Mouse (Mus musculus): ENCODE data around the gene Tmc5. TPM values are rescaled to one million over a fixed set of nuclear protein-coding genes. Genes with fewer than 3 reads are reported as not detected.

Gene Tmc5
- total RNA-seq, 2 experiments from 2014 or later: not detected

- ATAC-seq (replicated peaks; ENCODE audit: poor library complexity, severe bottlenecking): no peak
Measured at GRCm38 (mm10) chr7:118609815-118610214, 12.7 kb downstream of the Tmc5 start.

DNA sequence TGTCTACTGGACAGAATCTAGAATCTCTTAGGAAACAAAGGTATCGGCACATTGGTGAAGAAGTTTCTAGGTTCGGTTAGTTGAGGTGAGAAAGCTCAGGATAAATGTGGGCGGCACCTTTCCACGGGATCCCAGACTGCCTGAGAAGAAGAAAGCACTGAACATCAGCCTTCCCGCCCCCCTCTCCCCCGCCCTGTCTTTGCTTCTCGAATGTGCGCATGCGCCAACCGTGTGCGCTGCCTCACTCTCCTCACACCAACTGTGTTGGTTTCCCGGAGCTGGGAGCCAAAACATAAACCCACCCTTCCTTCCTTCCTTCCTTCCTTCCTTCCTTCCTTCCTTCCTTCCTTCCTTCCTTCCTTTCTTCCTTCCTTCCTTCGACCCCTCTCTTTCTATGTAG, 13.6 kb downstream of the Tmc5 start:
- no peak for ATAC-seq (replicated peaks; ENCODE audit: poor library complexity, severe bottlenecking)

DNA sequence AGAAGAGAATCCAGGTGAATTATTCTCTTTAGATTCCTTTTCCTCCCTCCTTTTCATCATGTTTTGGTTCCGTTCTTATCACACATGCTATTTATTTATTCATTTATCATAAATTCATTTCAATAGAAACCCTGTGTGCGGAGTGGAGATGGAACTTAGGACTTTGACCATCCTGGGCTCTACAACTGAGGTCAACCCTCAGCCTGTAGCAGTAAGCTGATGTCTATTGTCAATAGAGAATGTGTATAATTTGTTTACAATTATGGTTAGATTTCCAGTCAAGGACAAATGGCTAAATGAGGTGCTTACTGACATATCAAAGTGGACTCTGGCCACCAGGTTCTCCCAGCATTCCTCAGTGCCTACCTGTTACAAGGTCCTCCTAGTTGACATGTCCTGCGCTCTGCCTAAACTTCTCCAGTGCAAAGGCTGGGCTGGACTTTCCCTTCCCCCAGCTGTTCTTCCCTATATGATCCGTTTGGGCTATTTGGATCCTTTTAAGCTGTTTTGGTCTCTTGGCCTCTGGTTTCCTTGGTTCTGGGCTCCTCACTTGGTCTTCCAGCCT, 14.2 kb downstream of the Tmc5 start:
- no peak for ATAC-seq (replicated peaks; ENCODE audit: poor library complexity, severe bottlenecking)

DNA sequence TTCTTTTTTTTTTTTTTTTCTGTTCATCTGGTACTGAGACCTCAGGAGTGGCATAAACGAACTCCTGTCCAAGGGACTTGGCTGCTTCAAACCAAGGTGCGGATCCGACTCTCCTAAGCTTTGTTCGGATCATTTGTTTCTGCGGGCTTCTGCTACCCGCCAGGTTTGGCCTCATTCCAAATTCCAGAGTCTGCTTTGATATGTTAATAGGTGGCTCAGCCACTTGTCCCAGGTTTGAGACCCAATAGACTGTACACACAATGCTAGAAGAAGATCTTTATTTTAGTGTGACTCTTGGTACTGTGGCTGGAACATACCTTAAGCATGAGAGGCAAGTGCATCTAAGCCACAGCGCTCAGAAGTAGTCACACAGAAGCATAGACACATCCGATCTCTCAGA, 14.8 kb downstream of the Tmc5 start:
- ATAC-seq (replicated peaks; ENCODE audit: poor library complexity, severe bottlenecking): no peak

GRCm38 (mm10) chr7:118614076-118614475, 17.0 kb downstream of the Tmc5 start:
- ATAC-seq (replicated peaks; ENCODE audit: poor library complexity, severe bottlenecking): no peak

DNA sequence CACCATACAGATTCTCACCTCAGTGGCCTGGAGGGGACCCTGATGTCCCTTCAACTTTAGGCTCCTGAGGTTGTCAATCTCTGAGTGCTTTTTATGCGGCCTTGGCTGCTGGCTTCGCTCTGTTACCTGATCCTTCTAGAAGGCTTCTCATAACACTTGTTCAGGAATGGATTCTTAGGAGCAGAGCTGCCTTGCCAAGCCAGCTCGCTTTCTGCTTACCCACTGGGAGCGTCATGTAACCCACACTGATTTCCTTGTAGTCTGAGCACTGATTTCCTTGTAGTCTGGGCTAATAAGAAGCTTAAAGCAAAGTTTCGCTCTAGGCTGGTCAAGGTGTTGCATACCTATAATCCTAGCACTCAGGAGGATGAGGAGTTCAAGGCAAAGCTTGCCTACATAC, 21.0 kb downstream of the Tmc5 start:
- no peak for ATAC-seq (replicated peaks; ENCODE audit: poor library complexity, severe bottlenecking)

- no peak for ATAC-seq (replicated peaks; ENCODE audit: poor library complexity, severe bottlenecking)
Measured at GRCm38 (mm10) chr7:118620243-118620906, 23.3 kb downstream of the Tmc5 start.

GRCm38 (mm10) chr7:118621094-118621493, 24.0 kb downstream of the Tmc5 start:
- ATAC-seq (replicated peaks; ENCODE audit: poor library complexity, severe bottlenecking): no peak

GRCm38 (mm10) chr7:118627550-118628298, 30.6 kb downstream of the Tmc5 start:
- no peak for ATAC-seq (replicated peaks; ENCODE audit: poor library complexity, severe bottlenecking)

DNA sequence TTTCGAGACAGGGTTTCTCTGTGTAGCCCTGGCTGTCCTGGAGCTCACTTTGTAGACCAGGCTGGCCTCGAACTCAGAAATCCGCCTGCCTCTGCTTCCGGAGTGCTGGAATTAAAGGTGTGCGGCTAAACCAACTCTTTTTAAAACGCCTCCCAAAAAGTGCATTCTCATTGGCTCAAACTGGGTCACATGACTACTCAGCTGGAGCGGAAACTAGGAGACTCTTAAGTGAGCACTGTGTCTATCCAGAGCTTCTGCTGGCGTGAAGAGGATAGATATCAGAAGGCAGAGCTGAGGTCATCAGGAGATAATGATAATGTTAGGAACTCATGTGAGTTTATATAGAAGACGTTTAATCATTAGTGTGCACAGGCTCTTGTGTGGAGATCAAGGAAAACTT, 36.0 kb downstream of the Tmc5 start:
- no peak for ATAC-seq (replicated peaks; ENCODE audit: poor library complexity, severe bottlenecking)

- no peak for ATAC-seq (replicated peaks; ENCODE audit: poor library complexity, severe bottlenecking)
Measured at GRCm38 (mm10) chr7:118633951-118634350, 36.9 kb downstream of the Tmc5 start.

- ATAC-seq (replicated peaks; ENCODE audit: poor library complexity, severe bottlenecking): peak; percentile 30; the same call in 1 of the 2 replicates
Measured at GRCm38 (mm10) chr7:118637466-118637865, 40.4 kb downstream of the Tmc5 start.

GRCm38 (mm10) chr7:118646237-118646636, 49.1 kb downstream of the Tmc5 start:
- peak; percentile 77 for ATAC-seq (replicated peaks; ENCODE audit: poor library complexity, severe bottlenecking)

- no peak for ATAC-seq (replicated peaks; ENCODE audit: poor library complexity, severe bottlenecking)
Measured at GRCm38 (mm10) chr7:118649328-118649727, 52.2 kb downstream of the Tmc5 start.

DNA sequence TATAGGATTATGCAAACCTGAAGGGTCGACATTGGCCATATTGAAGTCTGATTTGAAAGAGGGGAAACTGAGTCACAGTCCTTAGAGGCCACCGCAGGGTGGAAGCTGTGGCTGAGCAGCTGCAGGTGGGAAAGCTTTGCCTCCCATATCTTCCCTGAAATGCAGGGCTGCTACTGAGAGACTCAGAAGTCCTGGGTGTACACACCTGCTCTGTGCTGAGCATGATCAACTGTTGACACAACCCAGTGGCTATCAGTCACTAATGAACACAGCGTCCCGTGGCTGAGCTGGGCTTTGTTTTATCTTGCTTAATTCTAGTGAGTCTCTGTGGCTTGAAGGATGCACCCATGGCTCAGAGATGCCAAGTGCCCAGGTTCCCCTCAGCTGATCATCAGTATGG, 53.0 kb downstream of the Tmc5 start:
- ATAC-seq (replicated peaks; ENCODE audit: poor library complexity, severe bottlenecking): no peak

DNA sequence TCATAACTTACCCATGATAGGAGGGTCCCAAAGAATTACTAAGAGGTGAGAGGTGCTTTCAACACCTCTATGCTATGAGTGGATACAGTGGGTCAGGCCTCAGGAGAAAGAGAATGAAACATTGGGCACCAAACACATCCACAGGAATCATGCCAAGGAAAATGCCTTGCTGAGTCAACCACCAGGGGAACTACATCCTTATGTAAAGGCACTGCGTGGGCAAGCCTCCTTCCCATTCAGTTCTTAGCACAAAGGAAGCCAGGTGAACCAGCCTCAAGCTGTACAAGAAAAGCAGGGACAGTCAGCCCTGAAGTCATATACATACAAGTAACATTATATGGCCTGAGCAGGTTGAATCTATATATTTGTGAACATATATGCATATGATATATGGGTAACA, 53.8 kb downstream of the Tmc5 start:
- ATAC-seq (replicated peaks; ENCODE audit: poor library complexity, severe bottlenecking): no peak

DNA sequence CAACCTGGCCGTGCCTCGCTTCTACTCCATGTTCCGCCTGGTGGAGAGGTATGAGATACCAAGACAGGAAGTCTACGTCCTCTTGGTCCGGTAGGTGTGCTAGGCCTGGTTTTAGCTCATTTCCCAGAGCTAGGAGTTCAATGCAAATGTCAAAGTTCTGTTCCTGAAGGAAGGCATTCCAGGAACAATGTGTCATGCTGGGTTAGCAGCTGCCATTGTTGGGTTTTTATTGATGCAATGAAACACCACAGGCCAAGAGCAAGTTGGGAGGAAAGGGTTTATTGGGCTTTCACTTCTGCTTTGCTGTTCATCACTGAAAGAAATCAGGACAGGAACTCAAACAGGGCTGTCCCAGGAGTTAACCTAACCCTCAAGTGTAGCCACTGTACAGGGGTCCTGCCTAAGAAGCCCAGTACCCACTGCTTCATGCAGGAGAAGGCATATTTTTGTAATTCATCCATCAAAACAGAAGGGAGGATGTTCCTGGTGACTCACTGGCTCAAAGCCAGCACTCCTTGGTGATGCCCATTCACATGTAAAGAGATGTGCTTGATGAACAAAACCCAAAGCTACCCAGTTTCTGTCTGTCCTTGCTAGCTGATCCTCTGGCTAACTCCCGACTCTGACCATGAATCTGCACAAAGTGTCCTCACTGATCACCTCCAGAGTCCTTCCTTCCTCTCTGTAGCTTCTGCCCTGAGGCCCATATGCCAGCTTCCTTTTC, 55.6 kb downstream of the Tmc5 start:
- peak; percentile 52; the same call in 1 of the 2 replicates for ATAC-seq (replicated peaks; ENCODE audit: poor library complexity, severe bottlenecking)

- ATAC-seq (replicated peaks; ENCODE audit: poor library complexity, severe bottlenecking): no peak
Measured at GRCm38 (mm10) chr7:118656730-118657129, 59.6 kb downstream of the Tmc5 start.

DNA sequence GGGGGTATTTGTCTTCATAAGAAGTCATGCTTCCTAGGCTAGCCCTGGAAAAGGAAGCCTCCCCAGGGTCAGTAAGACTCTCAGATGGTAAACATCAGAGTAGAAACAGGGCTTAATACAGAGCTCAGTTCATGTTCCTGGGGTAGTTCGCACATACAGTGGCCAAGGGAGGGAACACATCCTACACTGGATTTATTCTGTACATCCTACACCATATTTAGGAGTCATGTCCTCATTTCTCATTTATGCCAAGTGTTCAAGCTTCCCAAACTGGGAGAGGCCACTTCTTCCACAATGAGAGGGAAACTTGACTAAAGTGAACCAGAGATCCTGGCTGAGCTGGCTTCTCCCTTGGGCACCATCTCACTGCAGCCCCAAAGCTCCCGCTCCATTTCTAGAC, 70.7 kb downstream of the Tmc5 start:
- ATAC-seq (replicated peaks; ENCODE audit: poor library complexity, severe bottlenecking): no peak

DNA sequence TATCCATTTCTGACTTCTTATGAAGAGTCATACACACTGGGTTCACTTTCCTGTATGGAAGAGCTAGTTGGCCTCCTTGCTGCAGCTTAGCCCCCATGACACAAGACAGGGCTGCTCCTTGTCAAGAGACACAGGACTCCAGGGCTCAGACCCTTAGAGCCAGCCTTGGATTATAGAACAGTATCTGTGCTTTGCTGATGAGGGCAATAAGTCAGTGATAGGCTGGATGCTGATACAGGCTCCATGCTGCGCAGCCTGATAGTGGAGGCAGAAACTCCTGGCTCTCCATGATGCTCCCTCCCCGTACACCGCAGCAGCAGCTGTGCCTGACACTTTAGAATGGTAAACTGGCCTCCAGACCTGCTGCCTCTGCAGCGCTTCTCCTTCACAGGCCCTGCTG, 73.0 kb downstream of the Tmc5 start:
- no peak for ATAC-seq (replicated peaks; ENCODE audit: poor library complexity, severe bottlenecking)

DNA sequence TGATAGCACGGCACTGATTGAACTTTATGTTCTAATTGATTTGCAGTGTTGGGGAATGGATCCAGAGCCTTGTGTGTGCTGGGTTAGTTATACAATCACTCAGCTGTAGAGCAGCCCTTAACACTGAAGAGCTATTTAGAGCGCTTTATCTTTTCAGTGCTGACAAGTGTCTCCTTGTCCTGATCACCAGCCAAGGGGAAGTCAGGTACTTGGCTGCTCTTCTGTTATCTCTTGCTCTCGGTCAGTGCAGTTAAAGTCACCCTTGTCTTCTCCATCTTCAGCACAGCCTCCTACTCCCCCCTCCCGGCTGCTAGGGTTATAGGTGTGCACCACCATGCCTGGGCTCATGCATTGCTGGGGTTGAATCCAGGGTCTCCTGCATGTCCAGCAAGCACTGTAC, 79.7 kb downstream of the Tmc5 start:
- ATAC-seq (replicated peaks; ENCODE audit: poor library complexity, severe bottlenecking): no peak

All from granulocyte monocyte progenitor cell, adult 5-6 weeks (primary cell).